Mouse (Mus musculus) G1E (cell line): Measurements from ENCODE around the gene Majin.

ENCODE experiments used
- CTCF ChIP-seq: IDR thresholded peaks from 2 replicates; pipeline ENCODE4 v1.5.1; 2012; ENCODE audit warnings: low read depth, low read length, inconsistent platforms, mixed read lengths
- POLR2AphosphoS5 ChIP-seq: IDR thresholded peaks from 2 replicates; pipeline ENCODE4 v1.6.1; 2012; ENCODE audit warnings: low read depth, low read length, inconsistent platforms; ENCODE audit not compliant: insufficient replicate concordance

DNA sequence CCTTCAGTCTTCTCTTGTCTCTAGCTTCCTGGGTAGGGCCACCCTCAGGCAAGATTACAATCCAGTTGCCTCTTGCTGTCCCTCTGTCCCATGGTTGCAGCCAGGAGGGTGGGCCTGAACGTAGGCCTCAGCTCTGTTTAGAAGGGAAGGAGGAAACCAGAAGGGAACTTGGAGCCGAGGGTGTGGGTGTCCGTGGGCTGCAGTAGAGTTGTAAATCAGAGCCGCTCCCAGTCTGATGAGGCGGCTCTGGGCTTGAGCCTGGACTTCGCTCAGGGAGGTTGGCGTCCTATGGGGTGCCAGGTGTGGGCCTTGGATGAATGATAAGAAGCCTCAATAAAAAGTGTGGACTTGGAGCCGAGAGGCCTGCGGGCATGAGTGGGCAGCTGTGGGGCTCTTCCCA, 80.0 kb downstream of the Majin start:
- no peak for TF ChIP-seq CTCF
- TF ChIP-seq POLR2AphosphoS5, result no peak
